Mouse (Mus musculus): ENCODE measurements around the gene Gskip.

DNA sequence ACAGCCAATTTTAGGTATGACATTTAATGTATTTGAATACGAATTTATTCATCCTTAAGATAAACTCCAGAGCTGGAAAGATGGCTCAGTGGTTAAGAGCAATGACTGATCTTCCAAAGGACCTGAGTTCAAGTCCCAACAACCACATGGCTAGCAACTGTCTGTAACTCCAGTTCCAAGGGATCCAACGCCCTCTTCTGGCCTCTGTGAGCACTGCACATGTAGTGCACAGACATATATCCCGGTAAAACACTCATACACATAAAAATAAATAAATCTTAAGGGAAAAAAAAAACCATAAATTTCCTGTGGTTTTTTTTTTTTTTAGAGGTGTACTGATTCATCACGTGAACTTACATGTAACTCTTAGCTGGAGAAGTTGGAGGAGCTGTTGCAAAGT is 47.1 kb upstream of the Gskip start:
- TF ChIP-seq GATA1 (IDR thresholded peaks at IDR 0.05; ENCODE audit: low read length) = no peak
- no peak for TF ChIP-seq TAL1 (IDR thresholded peaks at IDR 0.05; ENCODE audit: low read length)
